Mouse (Mus musculus) limb, embryonic 11.5 days (tissue): ENCODE measurements around the gene Muc13. TPM values are rescaled to one million over a fixed set of nuclear protein-coding genes. Genes with fewer than 3 reads are reported as not detected.
A peak's percentile ranks its signal among the peaks of the same experiment; 100 is the strongest.

Experiments
- ATAC-seq: fragments of 200-750 bp; cut with Nextera tagmentation; 2 replicates; pipeline ENCODE4 v1.8.0; 2017; ENCODE audit warnings: low read depth; ENCODE audit not compliant: insufficient number of reproducible peaks, low FRiP score, low TSS enrichment
- DNase-seq: peaks from one replicate; pipeline ENCODE4 v3.0.0-alpha.2; 2015; ENCODE audit warnings: low spot score
- H3K27ac ChIP-seq: fragments of 300-500 bp; sonication (generic); replicated peaks from 2 replicates; pipeline ENCODE4 v1.5.1; 2014; ENCODE audit warnings: low read depth, mild to moderate bottlenecking, low read length
- H3K27me3 ChIP-seq: fragments of 300-500 bp; sonication (generic); 2 replicates; pipeline ENCODE4 v1.6.1; 2014; ENCODE audit warnings: mild to moderate bottlenecking, low read length, mixed read lengths; ENCODE audit not compliant: control insufficient read depth, insufficient read depth
- H3K36me3 ChIP-seq: fragments of 300-500 bp; sonication (generic); 2 replicates; pipeline ENCODE4 v1.6.1; 2014; ENCODE audit warnings: mild to moderate bottlenecking, low read length, moderate library complexity, mixed read lengths; ENCODE audit not compliant: control insufficient read depth, insufficient read depth
- H3K4me1 ChIP-seq: fragments of 300-500 bp; sonication (generic); 2 replicates; pipeline ENCODE4 v1.6.1; 2014; ENCODE audit warnings: low read length, mixed read lengths; ENCODE audit not compliant: control insufficient read depth, insufficient read depth
- H3K4me2 ChIP-seq: fragments of 300-500 bp; sonication (generic); 2 replicates; pipeline ENCODE4 v1.6.1; 2014; ENCODE audit warnings: low read depth, mild to moderate bottlenecking, moderate library complexity; ENCODE audit not compliant: severe bottlenecking
- H3K4me3 ChIP-seq: fragments of 300-500 bp; sonication (generic); 2 replicates; pipeline ENCODE4 v1.5.1; 2014; ENCODE audit warnings: low read depth, low read length
- H3K9ac ChIP-seq: fragments of 300-500 bp; sonication (generic); 2 replicates; pipeline ENCODE4 v1.6.1; 2014; ENCODE audit warnings: mild to moderate bottlenecking, low read length
- H3K9me3 ChIP-seq: fragments of 300-500 bp; sonication (generic); 2 replicates; pipeline ENCODE4 v1.6.1; 2016; ENCODE audit warnings: low read length; ENCODE audit not compliant: control insufficient read depth
- WGBS: fragments of 180-500 bp; shearing (Covaris S2); extraction: QIAGEN DNeasy Blood & Tissue Kit; methylation state at CpG from one replicate; pipeline ENCODE4 v1.1.7; 2014; 5-methylcytosine and 5-hydroxymethylcytosine counted together
- polyA plus RNA-seq: library from polyadenylated mRNA; unstranded; fragments of >200 nt; fragmentation: Nextera tagmentation; extraction: Ambion mirVana; gene quantifications from 2 replicates; pipeline ENCODE4 v1.2.1, GENCODE M21; 2014

Gene Muc13
- polyA plus RNA-seq, 1 experiment from 2014 or later = 0.15 TPM

- ATAC-seq (0 out of 2 replicates have a peak, but pooled peaks have one; percentile 27), DNase-seq (peak; percentile 83)
- peak overlapping the region; percentile 48 for H3K4me2 ChIP-seq
- peaks cover 33% of the 10 kb centered on the region for H3K4me1 ChIP-seq
- H3K9me3 ChIP-seq = no peaks in the 10 kb centered on the region
- peak overlapping the region; percentile 31 for H3K9ac ChIP-seq
- WGBS = 2% methylated on average over 25 of the region's 25 CpGs
- no peaks in the 10 kb centered on the region for H3K27me3 ChIP-seq
- H3K36me3 ChIP-seq = peaks cover under 1% of the 10 kb centered on the region; the same call in 1 of the 2 replicates
- H3K4me3 ChIP-seq = peak overlapping the region; percentile 24
- H3K27ac ChIP-seq = peak overlapping the region; percentile 72
Measured at GRCm38 (mm10) chr16:33833781-33834482, 40.1 kb downstream of the Muc13 start.

DNA sequence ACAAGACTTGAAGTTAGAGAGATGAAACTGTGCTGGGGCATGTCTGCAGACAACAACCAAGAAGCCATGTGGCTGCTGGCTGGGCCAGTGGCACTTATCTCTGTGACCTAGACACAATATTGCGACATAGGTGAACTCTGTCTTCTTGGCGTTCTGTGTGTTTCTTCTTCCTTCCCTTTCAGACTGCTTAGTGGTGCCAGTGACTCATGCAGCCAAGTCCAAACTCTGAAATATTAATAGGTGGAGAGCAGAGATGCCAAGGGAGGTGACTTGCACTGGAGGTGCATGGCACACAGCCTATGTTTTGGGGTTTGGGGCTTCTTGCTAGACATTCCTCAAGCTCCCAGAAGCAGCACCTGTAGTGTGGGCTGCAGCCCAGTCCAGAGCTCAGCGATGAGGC, 42.8 kb downstream of the Muc13 start:
- no peaks in the 10 kb centered on the region for H3K27me3 ChIP-seq
- 72% methylated on average over 3 of the region's 3 CpGs for WGBS
- H3K9me3 ChIP-seq = no peaks in the 10 kb centered on the region
- H3K36me3 ChIP-seq = peaks cover 2% of the 10 kb centered on the region; the same call in 1 of the 2 replicates
- H3K9ac ChIP-seq = no peak overlapping the region
- H3K27ac ChIP-seq = no peak overlapping the region
- H3K4me2 ChIP-seq = no peak overlapping the region
- DNase-seq = no peak
- H3K4me3 ChIP-seq = no peak overlapping the region
- H3K4me1 ChIP-seq = peaks cover 33% of the 10 kb centered on the region
- no peak for ATAC-seq

- WGBS = 69% methylated on average over 3 of the region's 3 CpGs
- ATAC-seq = no peak
- H3K9ac ChIP-seq = no peak overlapping the region
- no peaks in the 10 kb centered on the region for H3K27me3 ChIP-seq
- no peak overlapping the region for H3K4me3 ChIP-seq
- no peaks in the 10 kb centered on the region for H3K9me3 ChIP-seq
- H3K4me2 ChIP-seq = no peak overlapping the region
- no peak for DNase-seq
- peaks cover 31% of the 10 kb centered on the region for H3K4me1 ChIP-seq
- H3K27ac ChIP-seq = peak overlapping the region; percentile 42; the same call in 1 of the 2 replicates
- H3K36me3 ChIP-seq = peaks cover 2% of the 10 kb centered on the region; the same call in 1 of the 2 replicates
Measured at GRCm38 (mm10) chr16:33837191-33837590, 43.4 kb downstream of the Muc13 start.

GRCm38 (mm10) chr16:33840616-33841015, 46.8 kb downstream of the Muc13 start:
- no peak for ATAC-seq
- Histone ChIP-seq H3K4me3 (no peak overlapping the region), H3K4me1 (peaks cover 6% of the 10 kb centered on the region), H3K9ac (no peak overlapping the region), H3K27ac (no peak overlapping the region), H3K9me3 (no peaks in the 10 kb centered on the region), H3K4me2 (no peak overlapping the region), H3K27me3 (no peaks in the 10 kb centered on the region), H3K36me3 (peaks cover 2% of the 10 kb centered on the region; the same call in 1 of the 2 replicates)
- WGBS = 63% methylated on average over 6 of the region's 6 CpGs
- no peak for DNase-seq

DNA sequence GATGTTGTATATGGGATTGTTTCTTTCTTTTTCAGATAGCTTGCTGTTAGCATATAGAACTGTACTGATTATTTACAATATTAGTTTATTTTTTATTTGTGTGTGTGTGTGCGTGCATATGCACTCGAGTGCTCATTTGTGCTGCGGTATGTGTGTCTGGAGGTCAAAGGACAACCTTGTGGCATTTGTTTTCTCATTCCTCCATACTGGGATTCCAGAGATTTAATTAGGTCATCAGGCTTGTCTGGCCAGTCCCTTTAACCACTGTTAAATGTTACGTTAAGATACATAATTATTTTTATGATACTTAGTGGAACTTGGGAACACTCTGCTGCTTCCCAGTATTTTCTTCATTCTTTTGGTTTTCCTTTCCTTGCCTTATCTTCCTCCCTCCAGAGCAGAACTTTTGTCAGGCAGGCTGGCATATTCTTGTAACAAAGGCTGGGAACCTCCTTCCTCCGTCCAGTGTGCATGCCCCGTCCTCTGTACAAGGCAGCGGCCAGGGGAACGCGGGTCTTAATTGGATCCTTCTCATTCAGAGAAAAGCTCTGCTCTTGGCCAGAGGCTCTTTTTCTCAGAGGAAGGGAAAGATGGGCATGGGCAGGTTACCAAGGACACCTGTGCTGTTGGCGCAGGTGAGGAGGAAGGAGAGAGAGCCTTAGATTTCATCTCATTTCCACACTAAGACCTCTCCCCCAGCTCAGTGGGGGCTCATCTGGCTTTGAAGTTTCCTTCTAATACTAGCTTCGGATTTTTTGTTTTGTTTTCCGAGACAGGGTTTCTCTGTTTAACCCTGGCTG, 48.4 kb downstream of the Muc13 start:
- Histone ChIP-seq H3K9me3 (no peaks in the 10 kb centered on the region), H3K9ac (no peak overlapping the region), H3K4me2 (no peak overlapping the region), H3K4me1 (peaks cover 2% of the 10 kb centered on the region), H3K36me3 (peaks cover 5% of the 10 kb centered on the region), H3K4me3 (no peak overlapping the region), H3K27me3 (no peaks in the 10 kb centered on the region), H3K27ac (no peak overlapping the region)
- no peak for DNase-seq
- 72% methylated on average over 12 of the region's 12 CpGs for WGBS
- ATAC-seq = no peak

DNA sequence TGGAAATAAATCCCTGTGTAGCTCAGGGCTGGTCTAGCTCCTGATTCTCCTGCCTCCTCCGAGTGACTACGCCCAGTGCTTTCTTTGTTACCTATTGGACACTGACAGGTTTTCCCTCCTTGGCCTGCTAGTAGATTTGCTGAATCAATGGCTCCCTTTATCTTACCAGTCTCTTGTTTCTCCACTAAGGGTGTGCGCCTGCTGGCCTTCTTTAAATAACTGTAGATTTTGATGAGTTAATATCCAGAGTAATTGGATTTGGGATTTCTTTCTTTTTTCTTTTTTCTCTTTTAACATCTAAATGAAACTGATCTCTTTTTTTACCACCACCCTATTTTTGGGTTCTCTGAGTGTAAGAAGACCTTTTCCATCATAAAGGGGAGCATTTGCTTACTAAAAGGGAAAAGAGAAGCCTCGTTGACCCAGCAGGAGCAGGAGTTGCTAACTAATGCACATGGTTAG, 50.3 kb downstream of the Muc13 start:
- DNase-seq (no peak), ATAC-seq (no peak)
- 70% methylated on average over 4 of the region's 4 CpGs for WGBS
- no peaks in the 10 kb centered on the region for H3K9me3 ChIP-seq
- H3K4me3 ChIP-seq = no peak overlapping the region
- no peaks in the 10 kb centered on the region for H3K4me1 ChIP-seq
- no peaks in the 10 kb centered on the region for H3K27me3 ChIP-seq
- H3K9ac ChIP-seq = no peak overlapping the region
- H3K4me2 ChIP-seq = no peak overlapping the region
- peaks cover 3% of the 10 kb centered on the region for H3K36me3 ChIP-seq
- H3K27ac ChIP-seq = no peak overlapping the region

GRCm38 (mm10) chr16:33844866-33845265, 51.0 kb downstream of the Muc13 start:
- no peak for ATAC-seq
- DNase-seq = no peak
- Histone ChIP-seq H3K27me3 (no peaks in the 10 kb centered on the region), H3K9ac (no peak overlapping the region), H3K4me3 (no peak overlapping the region), H3K36me3 (peaks cover 3% of the 10 kb centered on the region), H3K9me3 (no peaks in the 10 kb centered on the region), H3K4me1 (no peaks in the 10 kb centered on the region), H3K27ac (no peak overlapping the region), H3K4me2 (no peak overlapping the region)
- 87% methylated on average over 6 of the region's 6 CpGs for WGBS

GRCm38 (mm10) chr16:33853271-33853670, 59.4 kb downstream of the Muc13 start:
- no peaks in the 10 kb centered on the region for H3K9me3 ChIP-seq
- H3K27ac ChIP-seq = no peak overlapping the region
- H3K4me1 ChIP-seq = no peaks in the 10 kb centered on the region
- no peak overlapping the region for H3K4me2 ChIP-seq
- H3K4me3 ChIP-seq = no peak overlapping the region
- H3K9ac ChIP-seq = no peak overlapping the region
- no peaks in the 10 kb centered on the region for H3K36me3 ChIP-seq
- H3K27me3 ChIP-seq = no peaks in the 10 kb centered on the region
- ATAC-seq (no peak), DNase-seq (no peak)
